In genomic region chr2:31418021-31418420, GRCm38 (mm10) we compare ENCODE assay signal across 21 mouse cellular contexts. TPM values are rescaled to one million over a fixed set of nuclear protein-coding genes. Genes with fewer than 3 reads are reported as not detected.
A peak's percentile ranks its signal among the peaks of the same experiment; 100 is the strongest.
DNase-seq lines count a peak whose midpoint lies in the region; ATAC-seq lines count a peak whose summit lies in the region.
"Had no signal": no experiment of that assay in that cellular context is flagged by ENCODE, and none has a peak within 500 bp of the region (broad histone marks: within the 10 kb centered on the region; RNA-seq: fewer than 3 reads in every experiment).

No protein-coding gene starts in this region.

- no peaks in the 10 kb centered on the region for H3K9me3 ChIP-seq in forebrain, embryonic 10.5 days
- H3K9me3 ChIP-seq in forebrain, embryonic 12.5 days = no peaks in the 10 kb centered on the region
- no peaks in the 10 kb centered on the region for H3K9me3 ChIP-seq in liver, embryonic 11.5 days (ENCODE audit: control insufficient read depth, low read length)
- H3K9me3 ChIP-seq: forebrain, embryonic 13.5 days; G1E; hindbrain, embryonic 13.5 days had no signal

- H3K4me2 ChIP-seq in forebrain, embryonic 12.5 days = no peak overlapping the region
- H3K4me2 ChIP-seq in liver, embryonic 11.5 days = no peak overlapping the region
- H3K4me2 ChIP-seq: forebrain, embryonic 13.5 days; heart, embryonic 11.5 days; hindbrain, embryonic 13.5 days had no signal

- H3K27ac ChIP-seq in forebrain, embryonic 10.5 days = peak overlapping the region; percentile 48; the same call in 1 of the 2 replicates
- H3K27ac ChIP-seq in forebrain, embryonic 12.5 days = no peak overlapping the region
- no peak overlapping the region for H3K27ac ChIP-seq in liver, embryonic 11.5 days (ENCODE audit: low read depth, low read length)
- H3K27ac ChIP-seq: forebrain, embryonic 13.5 days; hindbrain, embryonic 13.5 days; hindbrain, postnatal 0 days had no signal

- DNase-seq in forebrain, embryonic 10.5 days (ENCODE audit: extremely low spot score, low spot score) = no peak
- DNase-seq in retina, postnatal 1 day = peak; percentile 59
- DNase-seq in retina, embryonic 14.5 days (ENCODE audit: low spot score) = no peak
- peak; percentile 61 for DNase-seq in adrenal gland, postnatal 10 days
- peak; percentile 61 to 73 for DNase-seq in adrenal gland, postnatal 36 days
- no peak for DNase-seq in liver, embryonic 11.5 days (ENCODE audit: low spot score)
- DNase-seq: B cell, adult 2 months; cerebellum, adult 18-20 months; cerebellum, adult 9-10 months; cerebellum, postnatal 14 days; gastrocnemius, postnatal 10 days; gastrocnemius, postnatal 36 days; kidney, adult 2 months had no signal

- WGBS in forebrain, embryonic 10.5 days = 86% methylated on average over 5 of the region's 5 CpGs
- 94% methylated on average over 5 of the region's 5 CpGs for WGBS in forebrain, embryonic 12.5 days
- WGBS in liver, embryonic 11.5 days = 82% methylated on average over 5 of the region's 5 CpGs

- no peak overlapping the region for H3K4me3 ChIP-seq in forebrain, embryonic 10.5 days
- H3K4me3 ChIP-seq in forebrain, embryonic 12.5 days (replicated peaks) = no peak overlapping the region
- no peak overlapping the region for H3K4me3 ChIP-seq in liver, embryonic 11.5 days (ENCODE audit: low read depth, low read length)
- H3K4me3 ChIP-seq: forebrain, embryonic 13.5 days; hindbrain, embryonic 13.5 days had no signal

- ATAC-seq in forebrain, embryonic 12.5 days (ENCODE audit: low FRiP score) = no peak
- ATAC-seq in erythroid progenitor cell, adult 5-6 weeks (replicated peaks; ENCODE audit: low FRiP score, poor library complexity, severe bottlenecking) = no peak
- no peak for ATAC-seq in liver, embryonic 11.5 days (replicated peaks; ENCODE audit: low FRiP score)
- ATAC-seq: inflammation-experienced regulatory T-cells, adult 6 months had no signal

- no peaks in the 10 kb centered on the region for H3K36me3 ChIP-seq in forebrain, embryonic 10.5 days (replicated peaks)
- H3K36me3 ChIP-seq in forebrain, embryonic 12.5 days (replicated peaks) = no peaks in the 10 kb centered on the region
- no peaks in the 10 kb centered on the region for H3K36me3 ChIP-seq in liver, embryonic 11.5 days (ENCODE audit: control insufficient read depth, insufficient read depth, low read length)
- H3K36me3 ChIP-seq: G1E; hindbrain, embryonic 13.5 days had no signal

- no peak overlapping the region for H3K9ac ChIP-seq in forebrain, embryonic 12.5 days
- no peak overlapping the region for H3K9ac ChIP-seq in liver, embryonic 11.5 days (ENCODE audit: low read depth, low read length)
- H3K9ac ChIP-seq: forebrain, embryonic 13.5 days; hindbrain, embryonic 13.5 days had no signal

- peaks cover 25% of the 10 kb centered on the region for H3K4me1 ChIP-seq in forebrain, embryonic 10.5 days
- H3K4me1 ChIP-seq in forebrain, embryonic 12.5 days = peaks cover 5% of the 10 kb centered on the region; the same call in 1 of the 2 replicates
- H3K4me1 ChIP-seq in liver, embryonic 11.5 days (replicated peaks; ENCODE audit: control insufficient read depth, insufficient read depth, low read length) = no peaks in the 10 kb centered on the region

- H3K27me3 ChIP-seq in forebrain, embryonic 10.5 days (ENCODE audit: poor library complexity, severe bottlenecking) = 0 out of 2 replicates have a peak, but pooled peaks cover 6% of the 10 kb centered on the region
- H3K27me3 ChIP-seq in forebrain, embryonic 12.5 days = peaks cover 4% of the 10 kb centered on the region
- H3K27me3 ChIP-seq in liver, embryonic 11.5 days (replicated peaks; ENCODE audit: control insufficient read depth, insufficient read depth, low read length) = peaks cover 2% of the 10 kb centered on the region
- H3K27me3 ChIP-seq: forebrain, embryonic 13.5 days had no signal

RNA-seq across cellular contexts. Expression of gene Ass1, which starts 52.0 kb away (rescaled TPM):
- 7.3 and 7.6 TPM in 2 replicates for polyA plus RNA-seq in forebrain, embryonic 10.5 days (2016; fragmentation: Nextera tagmentation; extraction: Ambion mirVana)
- 4.0 and 4.9 TPM in 2 replicates for polyA plus RNA-seq in forebrain, embryonic 12.5 days (2016; fragmentation: Nextera tagmentation; extraction: Ambion mirVana)
- total RNA-seq in adrenal gland, postnatal 10 days (2021) = 100 to 1,000 TPM in 1 of 2 experiments, 10 to 100 TPM in 1; 61.2 to 175 TPM
- total RNA-seq in adrenal gland, postnatal 36 days (2021) = 10 to 100 TPM; 22.6 to 37.2 TPM
- total RNA-seq in erythroid progenitor cell, adult 5-6 weeks (2015; ENCODE audit: low replicate concordance) = 5.0 and 15.1 TPM in 2 replicates
- total RNA-seq in erythroid progenitor cell, adult 5-6 weeks (2017; ENCODE audit: low replicate concordance) = 3.9 and 6.1 TPM in 2 replicates
- 65.1 and 72.4 TPM in 2 replicates for polyA plus RNA-seq in liver, embryonic 11.5 days (2014; fragmentation: Nextera tagmentation; extraction: Ambion mirVana)
- total RNA-seq: G1E had no signal
- polyA plus RNA-seq: G1E had no signal

Comparison
In these comparisons a context has a peak if more than half of its experiments do, and no peak if none do; other contexts are left out.
1. DNase-seq: peak in retina, postnatal 1 day (single experiment), adrenal gland, postnatal 10 days (single experiment) and adrenal gland, postnatal 36 days (2 of 2); none in forebrain, embryonic 10.5 days (single experiment), retina, embryonic 14.5 days (single experiment) and liver, embryonic 11.5 days (single experiment).